Mouse (Mus musculus) forebrain, embryonic 14.5 days (tissue): ENCODE results near the gene Dock4. TPM values are rescaled to one million over a fixed set of nuclear protein-coding genes. Genes with fewer than 3 reads are reported as not detected.

ENCODE experiments used
- ATAC-seq: fragments of 200-750 bp; cut with Nextera tagmentation; 2 replicates; pipeline ENCODE4 v1.8.0; 2017; ENCODE audit warnings: mild to moderate bottlenecking, moderate library complexity
- DNase-seq: peaks from one replicate; pipeline ENCODE4 v3.0.0-alpha.2; 2015; ENCODE audit warnings: low spot score
- H3K27ac ChIP-seq: fragments of 300-500 bp; sonication (generic); 2 replicates; pipeline ENCODE4 v1.5.1; 2014; ENCODE audit warnings: low read depth, mild to moderate bottlenecking, control low read depth, low read length, moderate library complexity
- H3K27me3 ChIP-seq: fragments of 300-500 bp; sonication (generic); replicated peaks from 2 replicates; pipeline ENCODE4 v1.6.1; 2014; ENCODE audit warnings: low read length, control low read depth, mixed read lengths; ENCODE audit not compliant: control insufficient read depth, insufficient read depth
- H3K36me3 ChIP-seq: fragments of 300-500 bp; sonication (generic); 2 replicates; pipeline ENCODE4 v1.6.1; 2014; ENCODE audit warnings: low read length, control low read depth; ENCODE audit not compliant: control insufficient read depth, insufficient read depth
- H3K4me1 ChIP-seq: fragments of 300-500 bp; sonication (generic); 2 replicates; pipeline ENCODE4 v1.6.1; 2014; ENCODE audit warnings: antibody characterized with exemption, low read length, control low read depth; ENCODE audit not compliant: control insufficient read depth, insufficient read depth
- H3K4me2 ChIP-seq: fragments of 300-500 bp; sonication (generic); 2 replicates; pipeline ENCODE4 v1.6.1; 2014; ENCODE audit warnings: mild to moderate bottlenecking, control low read depth, low read length
- H3K4me3 ChIP-seq: fragments of 300-500 bp; sonication (generic); 2 replicates; pipeline ENCODE4 v1.5.1; 2014; ENCODE audit warnings: low read depth, low read length, control low read depth
- H3K9ac ChIP-seq: fragments of 300-500 bp; sonication (generic); 2 replicates; pipeline ENCODE4 v1.6.1; 2014; ENCODE audit warnings: mild to moderate bottlenecking, low read length, control low read depth, moderate library complexity
- H3K9me3 ChIP-seq: fragments of 300-500 bp; sonication (generic); replicated peaks from 2 replicates; pipeline ENCODE4 v1.6.1; 2016; ENCODE audit warnings: low read length, control low read depth, mixed read lengths; ENCODE audit not compliant: control insufficient read depth
- WGBS: fragments of 180-500 bp; shearing (Covaris S2); extraction: QIAGEN DNeasy Blood & Tissue Kit; methylation state at CpG from one replicate; pipeline ENCODE4 v1.1.7; 2014; 5-methylcytosine and 5-hydroxymethylcytosine counted together
- polyA plus RNA-seq: library from polyadenylated mRNA; unstranded; fragments of >200 nt; fragmentation: Nextera tagmentation; extraction: Ambion mirVana; gene quantifications from 2 replicates; pipeline ENCODE4 v1.2.1, GENCODE M21; 2014

The Dock4 gene
- polyA plus RNA-seq, 1 experiment from 2014 or later: 9.7 TPM

GRCm38 (mm10) chr12:40826491-40826890 lies 380.7 kb downstream of the Dock4 start:
- Histone ChIP-seq H3K9ac (no peak overlapping the region), H3K4me2 (no peak overlapping the region), H3K27me3 (no peaks in the 10 kb centered on the region), H3K27ac (no peak overlapping the region), H3K36me3 (peaks cover 10% of the 10 kb centered on the region; the same call in 1 of the 2 replicates), H3K4me3 (no peak overlapping the region), H3K9me3 (no peaks in the 10 kb centered on the region), H3K4me1 (no peaks in the 10 kb centered on the region)
- no peak for DNase-seq
- ATAC-seq: no peak
- WGBS: 78% methylated on average over 3 of the region's 3 CpGs

- DNase-seq (peak; percentile 90), ATAC-seq (peak; percentile 90)
- Histone ChIP-seq H3K4me3 (no peak overlapping the region), H3K27ac (no peak overlapping the region), H3K4me2 (no peak overlapping the region), H3K9ac (no peak overlapping the region), H3K27me3 (no peaks in the 10 kb centered on the region), H3K4me1 (no peaks in the 10 kb centered on the region), H3K9me3 (no peaks in the 10 kb centered on the region), H3K36me3 (peaks cover 10% of the 10 kb centered on the region; the same call in 1 of the 2 replicates)
Measured at GRCm38 (mm10) chr12:40828025-40828424, 382.3 kb downstream of the Dock4 start.

GRCm38 (mm10) chr12:40829269-40829668 lies 383.5 kb downstream of the Dock4 start:
- no peak overlapping the region for H3K4me3 ChIP-seq
- no peak for ATAC-seq
- WGBS: 79% methylated on average over 1 of the region's 1 CpGs
- H3K36me3 ChIP-seq: peaks cover 12% of the 10 kb centered on the region; the same call in 1 of the 2 replicates
- DNase-seq: no peak
- no peaks in the 10 kb centered on the region for H3K4me1 ChIP-seq
- H3K4me2 ChIP-seq: no peak overlapping the region
- no peak overlapping the region for H3K9ac ChIP-seq
- no peaks in the 10 kb centered on the region for H3K9me3 ChIP-seq
- H3K27ac ChIP-seq: no peak overlapping the region
- no peaks in the 10 kb centered on the region for H3K27me3 ChIP-seq

- Histone ChIP-seq H3K36me3 (peaks cover 17% of the 10 kb centered on the region; the same call in 1 of the 2 replicates), H3K4me2 (no peak overlapping the region), H3K9ac (no peak overlapping the region), H3K27me3 (no peaks in the 10 kb centered on the region), H3K4me3 (no peak overlapping the region), H3K4me1 (no peaks in the 10 kb centered on the region; the same call in 1 of the 2 replicates), H3K9me3 (no peaks in the 10 kb centered on the region), H3K27ac (no peak overlapping the region)
- DNase-seq: peak; percentile 71
- no peak for ATAC-seq
- WGBS: 69% methylated on average over 8 of the region's 8 CpGs
Measured at GRCm38 (mm10) chr12:40832157-40832556, 386.4 kb downstream of the Dock4 start.

- peaks cover 7% of the 10 kb centered on the region; the same call in 1 of the 2 replicates for H3K36me3 ChIP-seq
- ATAC-seq (peak; percentile 36), DNase-seq (peak; percentile 39)
- no peak overlapping the region for H3K4me3 ChIP-seq
- H3K27ac ChIP-seq: no peak overlapping the region
- WGBS: 6% methylated on average over 6 of the region's 6 CpGs
- no peaks in the 10 kb centered on the region for H3K27me3 ChIP-seq
- H3K4me2 ChIP-seq: no peak overlapping the region
- H3K9ac ChIP-seq: peak overlapping the region; percentile 21; the same call in 1 of the 2 replicates
- no peaks in the 10 kb centered on the region for H3K9me3 ChIP-seq
- peaks cover 5% of the 10 kb centered on the region for H3K4me1 ChIP-seq
Measured at GRCm38 (mm10) chr12:40836924-40837323, 391.2 kb downstream of the Dock4 start.

- peak; percentile 78 for ATAC-seq
Measured at GRCm38 (mm10) chr12:40837597-40838337, 392.0 kb downstream of the Dock4 start.

GRCm38 (mm10) chr12:40838338-40838695 lies 392.6 kb downstream of the Dock4 start:
- H3K4me1 ChIP-seq: peaks cover 5% of the 10 kb centered on the region
- ATAC-seq (no peak), DNase-seq (no peak)
- no peaks in the 10 kb centered on the region for H3K27me3 ChIP-seq
- H3K4me3 ChIP-seq: no peak overlapping the region
- 33% methylated on average over 2 of the region's 2 CpGs for WGBS
- no peak overlapping the region for H3K9ac ChIP-seq
- no peak overlapping the region for H3K27ac ChIP-seq
- no peak overlapping the region for H3K4me2 ChIP-seq
- H3K9me3 ChIP-seq: no peaks in the 10 kb centered on the region
- H3K36me3 ChIP-seq: peaks cover 7% of the 10 kb centered on the region; the same call in 1 of the 2 replicates

More at GRCm38 (mm10) chr12:40837597-40838337, 392.0 kb downstream of the Dock4 start:
- no peaks in the 10 kb centered on the region for H3K27me3 ChIP-seq
- WGBS: 0% methylated on average over 8 of the region's 8 CpGs
- H3K4me2 ChIP-seq: no peak overlapping the region
- no peak overlapping the region for H3K4me3 ChIP-seq
- H3K4me1 ChIP-seq: peaks cover 5% of the 10 kb centered on the region
- H3K36me3 ChIP-seq: peaks cover 7% of the 10 kb centered on the region; the same call in 1 of the 2 replicates
- no peak overlapping the region for H3K9ac ChIP-seq
- peak; percentile 89 for DNase-seq
- peak overlapping the region; percentile 45; the same call in 1 of the 2 replicates for H3K27ac ChIP-seq
- no peaks in the 10 kb centered on the region for H3K9me3 ChIP-seq

- no peaks in the 10 kb centered on the region for H3K27me3 ChIP-seq
- WGBS: 82% methylated on average over 5 of the region's 5 CpGs
Measured at GRCm38 (mm10) chr12:40838940-40839339, 393.2 kb downstream of the Dock4 start.

GRCm38 (mm10) chr12:40839817-40840216 lies 394.1 kb downstream of the Dock4 start:
- no peak for DNase-seq
- Histone ChIP-seq H3K9me3 (no peaks in the 10 kb centered on the region), H3K9ac (no peak overlapping the region), H3K27ac (no peak overlapping the region), H3K36me3 (no peaks in the 10 kb centered on the region), H3K4me1 (peaks cover 5% of the 10 kb centered on the region), H3K4me3 (no peak overlapping the region), H3K4me2 (no peak overlapping the region), H3K27me3 (no peaks in the 10 kb centered on the region)
- ATAC-seq: no peak
- WGBS: 69% methylated on average over 4 of the region's 4 CpGs

More at GRCm38 (mm10) chr12:40838940-40839339, 393.2 kb downstream of the Dock4 start:
- H3K9ac ChIP-seq: no peak overlapping the region
- no peaks in the 10 kb centered on the region for H3K9me3 ChIP-seq
- no peak overlapping the region for H3K4me2 ChIP-seq
- ATAC-seq (no peak), DNase-seq (peak; percentile 67)
- 0 out of 2 replicates have a peak, but pooled peaks cover 7% of the 10 kb centered on the region for H3K36me3 ChIP-seq
- no peak overlapping the region for H3K4me3 ChIP-seq
- peaks cover 5% of the 10 kb centered on the region for H3K4me1 ChIP-seq
- no peak overlapping the region for H3K27ac ChIP-seq
